8 mouse cellular contexts compared by ENCODE assay signal in genomic region chr9:45417245-45417644, GRCm38 (mm10). TPM values are rescaled to one million over a fixed set of nuclear protein-coding genes. Genes with fewer than 3 reads are reported as not detected.
DNase-seq lines count a peak whose midpoint lies in the region; ATAC-seq and TF ChIP-seq lines count a peak whose summit lies in the region.

No protein-coding gene starts in this region.

- 0 out of 2 replicates have a peak overlapping the region, but pooled peaks have one; percentile 2 for H3K4me2 ChIP-seq in embryonic facial prominence, embryonic 15.5 days (replicated peaks)

- DNase-seq in gastrocnemius, adult 2 months, result peak; percentile 63
- DNase-seq in gastrocnemius, postnatal 4 days (ENCODE audit: low spot score in 2 of 2), result no peak
- peak; percentile 34 for DNase-seq in adrenal gland, postnatal 25 days
- peak; percentile 72 for DNase-seq in kidney, adult 2 months
- DNase-seq in lung, adult 18-20 months, result peak; percentile 45 to 55
- peak; percentile 64 to 70 for DNase-seq in spleen, adult 2 months (ENCODE audit: low read depth in 1 of 2, low spot score in 2 of 2)

- H3K27me3 ChIP-seq in C2C12 (ENCODE audit: control insufficient read depth, insufficient read depth, insufficient read length), result peaks cover 10% of the 10 kb centered on the region
- H3K27me3 ChIP-seq in embryonic facial prominence, embryonic 15.5 days, result no peaks in the 10 kb centered on the region
- H3K27me3 ChIP-seq in kidney, adult 2 months (replicated peaks; ENCODE audit: control insufficient read depth, insufficient read depth, low read length), result no peaks in the 10 kb centered on the region
- no peaks in the 10 kb centered on the region for H3K27me3 ChIP-seq in spleen, adult 2 months (ENCODE audit: control insufficient read depth, insufficient read depth, low read length)

- no peaks in the 10 kb centered on the region for H3K9me3 ChIP-seq in embryonic facial prominence, embryonic 15.5 days (replicated peaks)

- 19% methylated on average over 8 of the region's 8 CpGs for WGBS in embryonic facial prominence, embryonic 15.5 days
- 11% methylated on average over 8 of the region's 8 CpGs for WGBS in kidney, adult 2 months
- 4% methylated on average over 8 of the region's 8 CpGs for whole genome bisulfite sequencing in spleen, adult 2 months

- TF ChIP-seq POLR2A in kidney, adult 2 months (IDR thresholded peaks at IDR 0.05; ENCODE audit: low read depth, low read length), result no peak
- TF ChIP-seq POLR2A in spleen, adult 2 months (IDR thresholded peaks at IDR 0.05; ENCODE audit: low read depth, low read length), result no peak

- intact Hi-C loops in gastrocnemius, adult 2 months (cut with DNase I), result loop anchor here (2.0 kb wide), 1 partner anchor 116 kb away; no protein-coding TSS in a partner anchor

- no peaks in the 10 kb centered on the region for H3K79me3 ChIP-seq in C2C12 (ENCODE audit: low read depth)

- no peak overlapping the region for H3K9ac ChIP-seq in embryonic facial prominence, embryonic 15.5 days

- no peaks in the 10 kb centered on the region for H3K36me3 ChIP-seq in C2C12 (ENCODE audit: control insufficient read depth, insufficient read depth)
- no peaks in the 10 kb centered on the region for H3K36me3 ChIP-seq in embryonic facial prominence, embryonic 15.5 days
- no peaks in the 10 kb centered on the region for H3K36me3 ChIP-seq in kidney, adult 2 months (ENCODE audit: control insufficient read depth, insufficient read depth, low read length)
- H3K36me3 ChIP-seq in spleen, adult 2 months (ENCODE audit: control insufficient read depth, insufficient read depth, low read length), result no peaks in the 10 kb centered on the region

- H3K79me2 ChIP-seq in C2C12 (ENCODE audit: control insufficient read depth, insufficient read depth), result no peaks in the 10 kb centered on the region

- H3ac ChIP-seq in C2C12 (ENCODE audit: control insufficient read depth, insufficient read length, low read depth), result no peak overlapping the region

- peak overlapping the region; percentile 60 for H3K4me3 ChIP-seq in gastrocnemius, adult 2 months
- no peak overlapping the region for H3K4me3 ChIP-seq in C2C12 (ENCODE audit: insufficient read depth, poor library complexity, severe bottlenecking)
- H3K4me3 ChIP-seq in embryonic facial prominence, embryonic 15.5 days (replicated peaks), result no peak overlapping the region
- peak overlapping the region; percentile 39 for H3K4me3 ChIP-seq in kidney, adult 2 months (ENCODE audit: insufficient read depth, low read depth, low read length)
- H3K4me3 ChIP-seq in spleen, adult 2 months (ENCODE audit: extremely low read depth, insufficient read depth, insufficient read length), result peak overlapping the region; percentile 58

- peak; percentile 83 for TF ChIP-seq CTCF in gastrocnemius, adult 2 months (IDR thresholded peaks at IDR 0.05)
- peak; percentile 17 for TF ChIP-seq CTCF in C2C12 (IDR thresholded peaks at IDR 0.05; ENCODE audit: control insufficient read depth, insufficient read depth, insufficient read length)
- peak; percentile 82 for TF ChIP-seq CTCF in kidney, adult 2 months (conservative IDR thresholded peaks at IDR 0.05; ENCODE audit: insufficient read depth, insufficient read length, low read depth, low read length)
- TF ChIP-seq CTCF in spleen, adult 2 months (IDR thresholded peaks at IDR 0.05; ENCODE audit: extremely low read depth, insufficient read depth, insufficient read length, insufficient replicate concordance), result peak; percentile 53; the same call in 1 of the 2 replicates

- H3K27ac ChIP-seq in gastrocnemius, adult 2 months, result no peak overlapping the region
- no peak overlapping the region for H3K27ac ChIP-seq in embryonic facial prominence, embryonic 15.5 days (replicated peaks)
- no peak overlapping the region for H3K27ac ChIP-seq in kidney, adult 2 months (ENCODE audit: insufficient read depth, low read depth, low read length)
- H3K27ac ChIP-seq in spleen, adult 2 months (ENCODE audit: insufficient read depth, low read length), result no peak overlapping the region

- peaks cover 3% of the 10 kb centered on the region; the same call in 1 of the 2 replicates for H3K4me1 ChIP-seq in embryonic facial prominence, embryonic 15.5 days
- H3K4me1 ChIP-seq in kidney, adult 2 months (ENCODE audit: control insufficient read depth, insufficient read depth, low read length), result peaks cover 17% of the 10 kb centered on the region; the same call in 1 of the 2 replicates
- no peaks in the 10 kb centered on the region; the same call in 1 of the 2 replicates for H3K4me1 ChIP-seq in spleen, adult 2 months (ENCODE audit: control insufficient read depth, insufficient read depth, insufficient read length)

- no peak; the same call in 1 of the 2 replicates for ATAC-seq in embryonic facial prominence, embryonic 15.5 days (ENCODE audit: insufficient number of reproducible peaks, low FRiP score, low TSS enrichment, low read depth)

TF ChIP-seq in C2C12, 6 proteins besides CTCF, POLR2A, EP300 and RAD21:
- TF ChIP-seq MAX (IDR thresholded peaks at IDR 0.05) (no peak), MYOG (IDR thresholded peaks at IDR 0.05; ENCODE audit: control insufficient read depth, extremely low read depth, insufficient read length) (no peak), FOSL1 (IDR thresholded peaks at IDR 0.05; ENCODE audit: insufficient read depth, low read length, poor library complexity, severe bottlenecking) (no peak)

RNA-seq across cellular contexts. Expression of gene Dscaml1, which starts 9.2 kb away (rescaled TPM):
- not detected for total RNA-seq in gastrocnemius, adult 2 months (2021)
- total RNA-seq in gastrocnemius, postnatal 4 days (2021), result under 1 TPM; 0.32 to 0.36 TPM
- not detected for polyA plus RNA-seq in C2C12 (2012; fragmentation: generic; extraction: Trizol)
- total RNA-seq in adrenal gland, postnatal 25 days (2021), result 0.62 and 1.5 TPM in 2 replicates
- 0.89 and 1.3 TPM in 2 replicates for polyA plus RNA-seq in embryonic facial prominence, embryonic 15.5 days (2015; fragmentation: Nextera tagmentation; extraction: Ambion mirVana)
- polyA plus RNA-seq in kidney, adult 2 months (2012; rRNA removed), result 0.43 and 0.80 TPM in 2 replicates
- polyA plus RNA-seq in spleen, adult 2 months (2012; rRNA removed), result 1.3 and 2.3 TPM in 2 replicates

RNA-seq across cellular contexts. Expression of gene Fxyd2, which starts 17.8 kb away (rescaled TPM):
- 1 to 10 TPM in 1 of 2 experiments, under 1 TPM in 1; 0.82 to 1.7 TPM for total RNA-seq in gastrocnemius, adult 2 months (2021)
- 1 to 10 TPM; 2.0 to 2.8 TPM for total RNA-seq in gastrocnemius, postnatal 4 days (2021)
- not detected for polyA plus RNA-seq in C2C12 (2012; fragmentation: generic; extraction: Trizol)
- total RNA-seq in adrenal gland, postnatal 25 days (2021), result 2.9 and 3.4 TPM in 2 replicates
- polyA plus RNA-seq in embryonic facial prominence, embryonic 15.5 days (2015; fragmentation: Nextera tagmentation; extraction: Ambion mirVana), result 5.3 and 6.8 TPM in 2 replicates
- polyA plus RNA-seq in kidney, adult 2 months (2012; rRNA removed), result 8,481 and 8,923 TPM in 2 replicates
- polyA plus RNA-seq in spleen, adult 2 months (2012; rRNA removed), result 6.1 and 23.9 TPM in 2 replicates

RNA-seq across cellular contexts. Expression of gene Fxyd6, which starts 47.3 kb away (rescaled TPM):
- 10 to 100 TPM; 26.7 to 84.7 TPM for total RNA-seq in gastrocnemius, adult 2 months (2021)
- total RNA-seq in gastrocnemius, postnatal 4 days (2021), result 10 to 100 TPM; 70.2 to 77.0 TPM
- not detected for polyA plus RNA-seq in C2C12 (2012; fragmentation: generic; extraction: Trizol)
- 153 and 178 TPM in 2 replicates for total RNA-seq in adrenal gland, postnatal 25 days (2021)
- 77.4 and 77.5 TPM in 2 replicates for polyA plus RNA-seq in embryonic facial prominence, embryonic 15.5 days (2015; fragmentation: Nextera tagmentation; extraction: Ambion mirVana)
- 16.3 and 20.3 TPM in 2 replicates for polyA plus RNA-seq in kidney, adult 2 months (2012; rRNA removed)
- 9.2 and 22.3 TPM in 2 replicates for polyA plus RNA-seq in spleen, adult 2 months (2012; rRNA removed)

Comparison
In these comparisons a context has a peak if more than half of its experiments do, and no peak if none do; other contexts are left out.
1. DNase-seq: peak in gastrocnemius, adult 2 months (single experiment), adrenal gland, postnatal 25 days (single experiment), kidney, adult 2 months (single experiment), lung, adult 18-20 months (2 of 2) and spleen, adult 2 months (2 of 2); none in gastrocnemius, postnatal 4 days (0 of 2).
2. H3K4me3 ChIP-seq: peak in gastrocnemius, adult 2 months (single experiment), kidney, adult 2 months (single experiment) and spleen, adult 2 months (single experiment); none in C2C12 (single experiment) and embryonic facial prominence, embryonic 15.5 days (single experiment).
3. CTCF ChIP-seq: peak in every context shown above with its lines; median percentile 83 in gastrocnemius, adult 2 months; 82 in kidney, adult 2 months; 53 in spleen, adult 2 months; 17 in C2C12.
4. RNA of gene Fxyd2, which starts 17.8 kb away (polyA plus RNA-seq): 8,481 to 8,923 TPM in kidney, adult 2 months; 6.1 to 23.9 TPM in spleen, adult 2 months, 5.3 to 6.8 TPM in embryonic facial prominence, embryonic 15.5 days and not detected in C2C12 (single experiment); every median in the first group is over 100 times any median in the second.
5. RNA of gene Fxyd6, which starts 47.3 kb away (polyA plus RNA-seq): 77.4 to 77.5 TPM in embryonic facial prominence, embryonic 15.5 days, 9.2 to 22.3 TPM in spleen, adult 2 months and 16.3 to 20.3 TPM in kidney, adult 2 months; not detected in C2C12 (single experiment); every median in the first group is over 10 times any median in the second.